Mouse (Mus musculus) liver, postnatal 0 days (tissue): ENCODE results near the gene Thada.

Experiments used
- CTCF ChIP-seq: sonication (generic); IDR thresholded peaks from 2 replicates; pipeline ENCODE4 v1.5.1; 2016; ENCODE audit warnings: antibody characterized with exemption, low read depth
- EP300 ChIP-seq: IDR thresholded peaks from 2 replicates; pipeline ENCODE4 v1.6.1; 2016; ENCODE audit warnings: antibody characterized with exemption, low read depth, mild to moderate bottlenecking

DNA sequence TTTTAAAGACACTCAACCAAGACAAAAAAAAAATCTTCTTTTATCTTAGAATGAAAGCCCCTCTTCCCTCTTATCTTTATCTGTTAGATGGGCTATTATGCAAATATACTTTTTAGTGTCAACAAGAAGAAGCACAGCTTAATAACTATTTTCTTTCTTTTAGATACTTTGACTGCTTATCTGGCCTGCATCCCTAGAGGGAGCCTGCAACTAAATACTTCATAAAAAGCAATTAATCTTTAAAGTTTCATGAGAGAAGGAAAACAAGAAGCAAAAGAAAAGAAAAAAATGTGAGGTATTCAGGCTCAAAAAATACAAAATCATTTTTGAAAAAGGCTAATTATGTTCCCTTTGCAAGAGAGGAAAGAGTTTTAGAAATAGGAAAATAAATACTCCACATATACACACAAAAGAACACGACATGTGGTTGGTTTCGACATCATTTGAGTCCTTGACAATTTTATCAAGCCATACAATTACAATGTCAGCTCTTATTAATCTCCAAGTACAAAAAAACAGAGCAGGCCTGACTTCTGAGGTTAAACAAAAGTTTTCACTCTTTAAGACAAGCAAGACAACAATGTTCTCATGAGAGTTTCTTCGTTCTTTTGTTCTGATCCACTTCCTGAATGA, 32.1 kb upstream of the Thada start:
- no peak for TF ChIP-seq EP300
- no peak for TF ChIP-seq CTCF
